ENCODE assay signal across 8 mouse cellular contexts in genomic region chr4:155066834-155067522, GRCm38 (mm10). TPM values are rescaled to one million over a fixed set of nuclear protein-coding genes. Genes with fewer than 3 reads are reported as not detected.
A peak's percentile ranks its signal among the peaks of the same experiment; 100 is the strongest.
DNase-seq lines count a peak whose midpoint lies in the region; ATAC-seq and TF ChIP-seq lines count a peak whose summit lies in the region.

Gene Pex10 (plus strand): TSS chr4:155067016.

- under 1% methylated on average over 48 of the region's 48 CpGs for WGBS in kidney, embryonic 14.5 days
- WGBS in limb, embryonic 15.5 days = under 1% methylated on average over 48 of the region's 48 CpGs

- H3K27ac ChIP-seq in bone marrow macrophage, adult 2 months (ENCODE audit: insufficient read depth, low read depth, low read length) = peak within 1 kb of the TSS; percentile 66
- H3K27ac ChIP-seq in embryonic fibroblast, embryonic 13.5 days (ENCODE audit: insufficient read depth, low read length) = 0 out of 2 replicates have a peak within 1 kb of the TSS, but pooled peaks have one; percentile 3
- peak within 1 kb of the TSS; percentile 81 for H3K27ac ChIP-seq in kidney, embryonic 14.5 days (ENCODE audit: low read depth, low read length)
- peak within 1 kb of the TSS; percentile 84 for H3K27ac ChIP-seq in limb, embryonic 15.5 days

- TF ChIP-seq POLR2A in bone marrow macrophage, adult 2 months (IDR thresholded peaks at IDR 0.05; ENCODE audit: borderline replicate concordance, low read depth, low read length) = no peak
- peak; percentile 85 for TF ChIP-seq POLR2A in embryonic fibroblast, embryonic 13.5 days (IDR thresholded peaks at IDR 0.05; ENCODE audit: low read depth, low read length)

- H3K9me3 ChIP-seq in kidney, embryonic 14.5 days (ENCODE audit: control insufficient read depth, low read length) = no peaks in the 10 kb centered on the region
- H3K9me3 ChIP-seq in limb, embryonic 15.5 days = no peaks in the 10 kb centered on the region

- H3K4me1 ChIP-seq in bone marrow macrophage, adult 2 months (ENCODE audit: control insufficient read depth, insufficient read depth, low read length) = peaks cover 16% of the 10 kb centered on the region
- no peaks in the 10 kb centered on the region for H3K4me1 ChIP-seq in embryonic fibroblast, embryonic 13.5 days (ENCODE audit: control insufficient read depth, insufficient read depth, low read length)
- H3K4me1 ChIP-seq in kidney, embryonic 14.5 days (ENCODE audit: control insufficient read depth, insufficient read depth, low read length) = peaks cover 14% of the 10 kb centered on the region; the same call in 1 of the 2 replicates
- H3K4me1 ChIP-seq in limb, embryonic 15.5 days = peaks cover 29% of the 10 kb centered on the region

- ATAC-seq in kidney, embryonic 14.5 days (ENCODE audit: low FRiP score, low TSS enrichment) = peak; percentile 92
- peak; percentile 92 for ATAC-seq in limb, embryonic 15.5 days (ENCODE audit: insufficient number of reproducible peaks, low FRiP score, low TSS enrichment, low read depth)

- peak within 1 kb of the TSS; percentile 93 for H3K4me3 ChIP-seq in bone marrow macrophage, adult 2 months (ENCODE audit: insufficient read depth, low read length)
- peak within 1 kb of the TSS; percentile 81 for H3K4me3 ChIP-seq in embryonic fibroblast, embryonic 13.5 days (ENCODE audit: insufficient read depth, low read length)
- H3K4me3 ChIP-seq in kidney, embryonic 14.5 days (ENCODE audit: low read length) = peak within 1 kb of the TSS; percentile 75
- H3K4me3 ChIP-seq in limb, embryonic 15.5 days = peak within 1 kb of the TSS; percentile 72

- peak within 1 kb of the TSS; percentile 82 for H3K9ac ChIP-seq in kidney, embryonic 14.5 days (ENCODE audit: low read depth, low read length)
- peak within 1 kb of the TSS; percentile 87 for H3K9ac ChIP-seq in limb, embryonic 15.5 days

- peaks cover 37% of the 10 kb centered on the region for H3K36me3 ChIP-seq in kidney, embryonic 14.5 days (ENCODE audit: control insufficient read depth, insufficient read depth, low read length)
- peaks cover 38% of the 10 kb centered on the region for H3K36me3 ChIP-seq in limb, embryonic 15.5 days

- DNase-seq in A20 (ENCODE audit: low read depth, low spot score) = peak; percentile 97
- peak; percentile 96 for DNase-seq in heart, adult 9 months (ENCODE audit: low spot score in 2 of 2)
- DNase-seq in monocyte, adult 2 months (ENCODE audit: low read depth in 1 of 2, low spot score in 2 of 2) = peak; percentile 89 to 98
- peak; percentile 96 to 98 for DNase-seq in spleen, postnatal 36 days (ENCODE audit: low spot score in 2 of 2)

- no peaks in the 10 kb centered on the region for H3K27me3 ChIP-seq in kidney, embryonic 14.5 days (ENCODE audit: control insufficient read depth, insufficient read depth, low read length)
- no peaks in the 10 kb centered on the region for H3K27me3 ChIP-seq in limb, embryonic 15.5 days

- peak within 1 kb of the TSS; percentile 78 for H3K4me2 ChIP-seq in kidney, embryonic 14.5 days (replicated peaks; ENCODE audit: low read depth, low read length)
- peak within 1 kb of the TSS; percentile 73 for H3K4me2 ChIP-seq in limb, embryonic 15.5 days

- TF ChIP-seq CTCF in bone marrow macrophage, adult 2 months (IDR thresholded peaks at IDR 0.05; ENCODE audit: low read depth, low read length) = no peak
- no peak for TF ChIP-seq CTCF in embryonic fibroblast, embryonic 13.5 days (IDR thresholded peaks at IDR 0.05; ENCODE audit: borderline replicate concordance, insufficient read depth, low read length)

RNA-seq across cellular contexts. Expression of gene Pex10, which starts in this region (rescaled TPM):
- 6.1 and 6.5 TPM in 2 replicates for polyA plus RNA-seq in bone marrow macrophage, adult 2 months (2012; ENCODE audit: insufficient read depth, insufficient read length, missing spikeins)
- polyA plus RNA-seq in embryonic fibroblast, embryonic 13.5 days (2011; ENCODE audit: insufficient read length, low read depth, missing spikeins) = 5.1 and 6.3 TPM in 2 replicates
- 7.1 and 13.7 TPM in 2 replicates for polyA plus RNA-seq in kidney, embryonic 14.5 days (2014; fragmentation: Nextera tagmentation; extraction: Ambion mirVana)
- 21.3 and 22.8 TPM in 2 replicates for polyA plus RNA-seq in limb, embryonic 15.5 days (2015; fragmentation: Nextera tagmentation; extraction: Ambion mirVana)

Comparison
In these comparisons a context has a peak if more than half of its experiments do, and no peak if none do; other contexts are left out.
1. Peak in every context shown above with its lines: DNase-seq, ATAC-seq, H3K4me3 ChIP-seq and H3K27ac ChIP-seq.
2. H3K27ac ChIP-seq: peak in every context shown above with its lines; median percentile 84 in limb, embryonic 15.5 days; 81 in kidney, embryonic 14.5 days; 66 in bone marrow macrophage, adult 2 months; 3 in embryonic fibroblast, embryonic 13.5 days.